In genomic region chr1:23754340-23754739, GRCm38 (mm10) we compare ENCODE assay signal across 16 mouse cellular contexts. TPM values are rescaled to one million over a fixed set of nuclear protein-coding genes. Genes with fewer than 3 reads are reported as not detected.
"Had no signal": no experiment of that assay in that cellular context is flagged by ENCODE, and none has a peak within 500 bp of the region (broad histone marks: within the 10 kb centered on the region; RNA-seq: fewer than 3 reads in every experiment).

No protein-coding gene starts in this region.

- H3K9ac ChIP-seq: liver, embryonic 13.5 days; neural tube, embryonic 12.5 days; neural tube, embryonic 15.5 days had no signal

- H3K4me1 ChIP-seq: liver, embryonic 13.5 days; neural tube, embryonic 12.5 days; neural tube, embryonic 15.5 days had no signal

- H3K4me2 ChIP-seq: liver, embryonic 13.5 days; midbrain, embryonic 11.5 days; neural tube, embryonic 12.5 days; neural tube, embryonic 15.5 days had no signal

- ATAC-seq: intestine, postnatal 0 days had no signal

- H3K27ac ChIP-seq: left cerebral cortex, adult 2 months; liver, embryonic 13.5 days; neural tube, embryonic 12.5 days; neural tube, embryonic 15.5 days had no signal

- DNase-seq: layer of hippocampus, postnatal 36 days; liver, embryonic 13.5 days; lung, adult 2 months; lung, postnatal 14 days; lung, postnatal 4 days; midbrain, embryonic 14.5 days; right cerebral cortex, adult 18-20 months; right cerebral cortex, postnatal 14 days; right cerebral cortex, postnatal 4 days; thymus, postnatal 25 days had no signal

- H3K36me3 ChIP-seq: liver, embryonic 13.5 days; neural tube, embryonic 12.5 days; neural tube, embryonic 15.5 days had no signal

- H3K9me3 ChIP-seq: liver, embryonic 13.5 days; neural tube, embryonic 12.5 days; neural tube, embryonic 15.5 days had no signal

- H3K4me3 ChIP-seq: left cerebral cortex, adult 2 months; liver, embryonic 13.5 days; neural tube, embryonic 12.5 days; neural tube, embryonic 15.5 days had no signal

RNA-seq across cellular contexts. Expression of gene B3gat2, which starts 7.2 kb away (rescaled TPM):
- polyA plus RNA-seq: liver, adult 2 months had no signal
